Mouse (Mus musculus): Measurements from ENCODE around the gene Cyp2d10. TPM values are rescaled to one million over a fixed set of nuclear protein-coding genes. Genes with fewer than 3 reads are reported as not detected.
A peak's percentile ranks its signal among the peaks of the same experiment; 100 is the strongest.
"Not testable (repeated sequence)": the region's sequence is repeated elsewhere in the genome, so short reads cannot be mapped to it uniquely, and the experiment has no call there.

Gene Cyp2d10
- polyA plus RNA-seq, 1 experiment: not detected

- H3K4me1 ChIP-seq (ENCODE audit: control insufficient read depth, insufficient read depth, insufficient read length, low read length): no peaks in the 10 kb centered on the region
- H3K27ac ChIP-seq (replicated peaks; ENCODE audit: low read depth, low read length): no peak overlapping the region
- peak overlapping the region; percentile 34 for H3K4me3 ChIP-seq (ENCODE audit: insufficient read depth, low read depth, low read length)
Measured at GRCm38 (mm10) chr15:82416797-82417789, 10.1 kb upstream of the Cyp2d10 start.

GRCm38 (mm10) chr15:82407536-82407935, 541 bp upstream of the Cyp2d10 start:
- H3K4me1 ChIP-seq (ENCODE audit: control insufficient read depth, insufficient read depth, insufficient read length, low read length): no peaks in the 10 kb centered on the region
- no peak overlapping the region for H3K4me3 ChIP-seq (ENCODE audit: insufficient read depth, low read depth, low read length)
- no peak overlapping the region for H3K27ac ChIP-seq (replicated peaks; ENCODE audit: low read depth, low read length)

GRCm38 (mm10) chr15:82404163-82404562, 2.8 kb downstream of the Cyp2d10 start:
- no peak overlapping the region for H3K27ac ChIP-seq (replicated peaks; ENCODE audit: low read depth, low read length)
- no peak overlapping the region for H3K4me3 ChIP-seq (ENCODE audit: insufficient read depth, low read depth, low read length)
- H3K4me1 ChIP-seq (ENCODE audit: control insufficient read depth, insufficient read depth, insufficient read length, low read length): no peaks in the 10 kb centered on the region

- Histone ChIP-seq H3K27ac (replicated peaks; ENCODE audit: low read depth, low read length) (no peak overlapping the region), H3K4me1 (ENCODE audit: control insufficient read depth, insufficient read depth, insufficient read length, low read length) (no peaks in the 10 kb centered on the region), H3K4me3 (ENCODE audit: insufficient read depth, low read depth, low read length) (no peak overlapping the region)
Measured at GRCm38 (mm10) chr15:82403606-82404005, 3.4 kb downstream of the Cyp2d10 start.

GRCm38 (mm10) chr15:82402741-82403140, 4.3 kb downstream of the Cyp2d10 start:
- Histone ChIP-seq H3K4me1 (ENCODE audit: control insufficient read depth, insufficient read depth, insufficient read length, low read length) (no peaks in the 10 kb centered on the region), H3K27ac (replicated peaks; ENCODE audit: low read depth, low read length) (no peak overlapping the region), H3K4me3 (ENCODE audit: insufficient read depth, low read depth, low read length) (no peak overlapping the region)

GRCm38 (mm10) chr15:82402106-82402505, 4.9 kb downstream of the Cyp2d10 start:
- Histone ChIP-seq H3K27ac (replicated peaks; ENCODE audit: low read depth, low read length) (no peak overlapping the region), H3K4me1 (ENCODE audit: control insufficient read depth, insufficient read depth, insufficient read length, low read length) (no peaks in the 10 kb centered on the region), H3K4me3 (ENCODE audit: insufficient read depth, low read depth, low read length) (no peak overlapping the region)

GRCm38 (mm10) chr15:82401516-82401915, 5.5 kb downstream of the Cyp2d10 start:
- Histone ChIP-seq H3K4me1 (ENCODE audit: control insufficient read depth, insufficient read depth, insufficient read length, low read length) (no peaks in the 10 kb centered on the region), H3K27ac (replicated peaks; ENCODE audit: low read depth, low read length) (no peak overlapping the region), H3K4me3 (ENCODE audit: insufficient read depth, low read depth, low read length) (no peak overlapping the region)

- not testable (repeated sequence) for H3K27ac ChIP-seq (replicated peaks; ENCODE audit: low read depth, low read length); H3K4me1 ChIP-seq (ENCODE audit: control insufficient read depth, insufficient read depth, insufficient read length, low read length); H3K4me3 ChIP-seq (ENCODE audit: insufficient read depth, low read depth, low read length)
Measured at GRCm38 (mm10) chr15:82395955-82396354, 11.0 kb downstream of the Cyp2d10 start.

- not testable (repeated sequence) for H3K27ac ChIP-seq (replicated peaks; ENCODE audit: low read depth, low read length); H3K4me1 ChIP-seq (ENCODE audit: control insufficient read depth, insufficient read depth, insufficient read length, low read length); H3K4me3 ChIP-seq (ENCODE audit: insufficient read depth, low read depth, low read length)
Measured at GRCm38 (mm10) chr15:82393922-82394321, 13.1 kb downstream of the Cyp2d10 start, which contains the start of gene Cyp2d11. Cyp2d11 (minus strand) TSS chr15:82394022.

- H3K4me1 ChIP-seq (ENCODE audit: control insufficient read depth, insufficient read depth, insufficient read length, low read length); H3K4me3 ChIP-seq (ENCODE audit: insufficient read depth, low read depth, low read length); H3K27ac ChIP-seq (replicated peaks; ENCODE audit: low read depth, low read length): not testable (repeated sequence)
Measured at GRCm38 (mm10) chr15:82389916-82390315, 17.1 kb downstream of the Cyp2d10 start.

- Histone ChIP-seq H3K27ac (replicated peaks; ENCODE audit: low read depth, low read length) (no peak overlapping the region), H3K4me1 (ENCODE audit: control insufficient read depth, insufficient read depth, insufficient read length, low read length) (no peaks in the 10 kb centered on the region), H3K4me3 (ENCODE audit: insufficient read depth, low read depth, low read length) (no peak overlapping the region)
Measured at GRCm38 (mm10) chr15:82385729-82386128, 21.3 kb downstream of the Cyp2d10 start.

- H3K4me3 ChIP-seq (ENCODE audit: insufficient read depth, low read depth, low read length): no peak overlapping the region
- no peak overlapping the region for H3K27ac ChIP-seq (replicated peaks; ENCODE audit: low read depth, low read length)
- H3K4me1 ChIP-seq (ENCODE audit: control insufficient read depth, insufficient read depth, insufficient read length, low read length): peaks cover 10% of the 10 kb centered on the region
Measured at GRCm38 (mm10) chr15:82382441-82382840, 24.6 kb downstream of the Cyp2d10 start.

- Histone ChIP-seq H3K27ac (replicated peaks; ENCODE audit: low read depth, low read length) (peak overlapping the region; percentile 97), H3K4me1 (ENCODE audit: control insufficient read depth, insufficient read depth, insufficient read length, low read length) (peaks cover 19% of the 10 kb centered on the region), H3K4me3 (ENCODE audit: insufficient read depth, low read depth, low read length) (peak overlapping the region; percentile 87)
Measured at GRCm38 (mm10) chr15:82380714-82381062, 26.3 kb downstream of the Cyp2d10 start.

- Histone ChIP-seq H3K4me3 (ENCODE audit: insufficient read depth, low read depth, low read length) (peak within 1 kb of the TSS; percentile 87), H3K27ac (replicated peaks; ENCODE audit: low read depth, low read length) (peak within 1 kb of the TSS; percentile 99), H3K4me1 (ENCODE audit: control insufficient read depth, insufficient read depth, insufficient read length, low read length) (peaks cover 22% of the 10 kb centered on the region)
Measured at GRCm38 (mm10) chr15:82379871-82380713, 26.9 kb downstream of the Cyp2d10 start, which contains the start of gene Cyp2d22. Cyp2d22 (minus strand) TSS chr15:82380260.

- Histone ChIP-seq H3K27ac (replicated peaks; ENCODE audit: low read depth, low read length) (peak overlapping the region; percentile 99), H3K4me3 (ENCODE audit: insufficient read depth, low read depth, low read length) (peak overlapping the region; percentile 87), H3K4me1 (ENCODE audit: control insufficient read depth, insufficient read depth, insufficient read length, low read length) (peaks cover 22% of the 10 kb centered on the region)
Measured at GRCm38 (mm10) chr15:82379511-82379870, 27.5 kb downstream of the Cyp2d10 start.

All from brown adipose tissue, adult 24 weeks (tissue).